Mouse (Mus musculus): ENCODE data around the gene Smtnl1. TPM values are rescaled to one million over a fixed set of nuclear protein-coding genes. Genes with fewer than 3 reads are reported as not detected.

The Smtnl1 gene
- polyA plus RNA-seq, 1 experiment from 2014 or later: not detected

DNA sequence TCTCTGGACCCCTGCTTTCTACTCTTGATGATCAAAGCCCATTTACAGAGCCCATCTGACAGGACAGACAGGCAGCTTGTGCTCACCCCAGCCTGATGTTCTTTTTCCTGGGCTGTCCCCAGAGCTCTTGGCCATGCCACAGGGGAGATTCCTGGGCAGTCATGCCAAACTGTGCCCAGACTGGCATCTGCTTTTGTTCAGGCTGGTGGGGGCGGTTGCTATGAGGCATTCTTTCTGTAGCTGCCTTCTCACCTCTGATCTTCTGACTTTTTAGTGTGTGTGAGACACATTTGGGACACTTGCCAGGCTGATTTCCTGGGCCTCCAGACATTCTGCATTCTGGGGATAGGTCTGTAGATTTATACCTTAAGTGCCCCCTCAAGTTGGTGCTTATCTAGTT lies 36.1 kb upstream of the Smtnl1 start:
- H3K4me1 ChIP-seq (replicated peaks; ENCODE audit: control insufficient read depth, insufficient read depth, low read length): no peaks in the 10 kb centered on the region
- H3K4me2 ChIP-seq (replicated peaks; ENCODE audit: low read depth, low read length): no peak overlapping the region
- no peak overlapping the region for H3K9ac ChIP-seq (ENCODE audit: low read depth, low read length)
- no peaks in the 10 kb centered on the region for H3K27me3 ChIP-seq (ENCODE audit: control insufficient read depth, insufficient read depth, low read length)
- no peak for DNase-seq (ENCODE audit: low spot score)
- 89% methylated on average over 1 of the region's 1 CpGs for WGBS
- no peak for ATAC-seq (ENCODE audit: low FRiP score)
- no peaks in the 10 kb centered on the region for H3K36me3 ChIP-seq (ENCODE audit: control insufficient read depth, insufficient read depth, low read length)
- no peaks in the 10 kb centered on the region for H3K9me3 ChIP-seq (ENCODE audit: control insufficient read depth, low read length)
- H3K27ac ChIP-seq (ENCODE audit: low read depth, low read length): no peak overlapping the region
- no peak overlapping the region for H3K4me3 ChIP-seq (ENCODE audit: low read depth, low read length)

- ATAC-seq (ENCODE audit: low FRiP score) (peak; percentile 62), DNase-seq (ENCODE audit: low spot score) (peak; percentile 66)
- H3K4me3 ChIP-seq (ENCODE audit: low read depth, low read length): no peak overlapping the region
- WGBS: 66% methylated on average over 2 of the region's 2 CpGs
- no peak overlapping the region for H3K27ac ChIP-seq (ENCODE audit: low read depth, low read length)
- no peaks in the 10 kb centered on the region for H3K36me3 ChIP-seq (ENCODE audit: control insufficient read depth, insufficient read depth, low read length)
- no peaks in the 10 kb centered on the region for H3K27me3 ChIP-seq (ENCODE audit: control insufficient read depth, insufficient read depth, low read length)
- no peaks in the 10 kb centered on the region for H3K9me3 ChIP-seq (ENCODE audit: control insufficient read depth, low read length)
- no peak overlapping the region for H3K9ac ChIP-seq (ENCODE audit: low read depth, low read length)
- no peak overlapping the region for H3K4me2 ChIP-seq (replicated peaks; ENCODE audit: low read depth, low read length)
- no peaks in the 10 kb centered on the region for H3K4me1 ChIP-seq (replicated peaks; ENCODE audit: control insufficient read depth, insufficient read depth, low read length)
Measured at GRCm38 (mm10) chr2:84855732-84856131, 33.3 kb upstream of the Smtnl1 start.

DNA sequence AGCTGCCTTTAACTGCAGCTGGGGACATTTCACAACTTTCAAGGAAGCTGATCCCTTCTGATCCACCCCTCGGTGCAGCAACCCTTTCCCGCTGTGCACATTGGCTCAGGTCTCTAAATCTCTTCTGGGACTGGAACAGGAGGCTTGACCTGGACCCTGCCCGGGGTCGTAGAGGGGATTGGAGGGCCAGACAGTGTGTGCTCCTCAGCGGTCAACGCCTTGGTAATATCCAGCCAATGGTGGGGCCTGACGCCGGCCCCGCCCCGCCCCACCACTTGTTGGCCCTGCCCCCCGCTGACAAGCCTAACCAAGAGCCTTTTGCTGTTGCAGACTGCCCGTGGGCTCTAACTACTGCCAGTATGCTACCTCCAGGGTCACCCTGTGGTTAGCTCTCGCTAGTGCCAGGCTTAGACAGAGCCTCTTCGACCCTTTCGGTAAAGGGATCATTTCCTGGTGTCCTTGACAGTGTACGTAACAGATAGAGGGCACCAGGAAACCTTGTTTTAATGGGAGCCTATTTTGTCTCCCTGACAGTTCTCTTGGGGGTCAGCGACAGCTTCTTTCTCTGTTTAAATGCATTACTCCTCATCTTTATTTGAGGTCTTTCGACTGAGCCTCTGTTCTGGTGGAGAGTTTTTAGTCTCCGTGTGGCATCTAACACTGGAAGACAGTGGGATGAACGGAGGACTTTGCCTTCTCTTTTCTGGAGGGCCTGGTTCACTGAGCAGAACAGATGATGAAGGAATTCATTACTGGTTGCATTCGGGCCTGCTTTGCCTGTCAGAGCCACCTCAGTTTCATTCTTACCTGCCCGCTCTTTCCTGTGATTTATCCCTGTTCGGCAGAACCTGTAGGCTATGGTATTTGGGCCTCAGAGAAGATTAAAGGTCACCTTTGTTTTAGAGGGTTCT lies 28.9 kb upstream of the Smtnl1 start:
- peak; percentile 41 for DNase-seq (ENCODE audit: low spot score)
- Histone ChIP-seq H3K9me3 (ENCODE audit: control insufficient read depth, low read length) (no peaks in the 10 kb centered on the region), H3K4me1 (replicated peaks; ENCODE audit: control insufficient read depth, insufficient read depth, low read length) (no peaks in the 10 kb centered on the region), H3K27me3 (ENCODE audit: control insufficient read depth, insufficient read depth, low read length) (no peaks in the 10 kb centered on the region), H3K4me3 (ENCODE audit: low read depth, low read length) (no peak overlapping the region), H3K36me3 (ENCODE audit: control insufficient read depth, insufficient read depth, low read length) (no peaks in the 10 kb centered on the region), H3K9ac (ENCODE audit: low read depth, low read length) (no peak overlapping the region), H3K27ac (ENCODE audit: low read depth, low read length) (no peak overlapping the region), H3K4me2 (replicated peaks; ENCODE audit: low read depth, low read length) (no peak overlapping the region)
- ATAC-seq (ENCODE audit: low FRiP score): peak; percentile 60; the same call in 1 of the 2 replicates
- WGBS: 32% methylated on average over 23 of the region's 23 CpGs

DNA sequence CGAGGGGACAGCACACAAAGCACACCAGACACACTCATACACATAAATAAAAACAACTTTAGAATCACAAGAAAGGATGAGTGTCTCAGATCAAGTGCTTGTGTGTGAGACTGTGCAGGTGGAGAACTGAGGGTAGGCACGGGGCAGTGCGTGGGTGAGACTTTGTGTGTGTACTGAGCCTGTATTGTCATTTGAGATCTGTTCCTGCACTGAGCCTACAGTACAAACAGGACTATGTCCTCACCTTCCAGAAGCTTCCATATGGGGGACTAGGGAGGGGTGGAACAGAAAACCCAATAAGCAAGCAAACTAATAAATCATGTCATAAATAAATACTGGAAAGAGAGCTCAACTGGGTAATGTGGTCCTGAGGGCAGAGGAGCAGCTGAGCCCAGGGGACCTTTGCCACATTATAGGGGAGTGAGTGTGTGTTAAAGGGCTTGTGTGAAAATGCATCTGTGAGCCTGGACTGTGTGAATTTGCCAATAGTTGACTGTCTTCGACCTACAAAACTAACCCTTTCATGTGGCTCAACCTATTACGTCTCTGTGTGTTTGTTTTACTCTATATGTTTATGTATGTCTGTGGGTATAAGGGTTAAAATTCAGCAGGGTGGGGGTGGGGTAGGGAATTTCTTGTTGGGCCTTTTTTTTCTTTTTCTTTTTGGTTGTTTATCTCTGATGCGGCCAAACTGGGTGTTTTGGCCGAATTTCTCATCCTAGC lies 28.1 kb upstream of the Smtnl1 start:
- 0 out of 2 replicates have a peak, but pooled peaks have one; percentile 33 for ATAC-seq (ENCODE audit: low FRiP score)
- no peaks in the 10 kb centered on the region for H3K9me3 ChIP-seq (ENCODE audit: control insufficient read depth, low read length)
- DNase-seq (ENCODE audit: low spot score): no peak
- H3K27me3 ChIP-seq (ENCODE audit: control insufficient read depth, insufficient read depth, low read length): no peaks in the 10 kb centered on the region
- no peak overlapping the region for H3K9ac ChIP-seq (ENCODE audit: low read depth, low read length)
- 66% methylated on average over 7 of the region's 7 CpGs for WGBS
- no peaks in the 10 kb centered on the region for H3K36me3 ChIP-seq (ENCODE audit: control insufficient read depth, insufficient read depth, low read length)
- no peak overlapping the region for H3K4me2 ChIP-seq (replicated peaks; ENCODE audit: low read depth, low read length)
- H3K4me1 ChIP-seq (replicated peaks; ENCODE audit: control insufficient read depth, insufficient read depth, low read length): no peaks in the 10 kb centered on the region
- no peak overlapping the region for H3K27ac ChIP-seq (ENCODE audit: low read depth, low read length)
- no peak overlapping the region for H3K4me3 ChIP-seq (ENCODE audit: low read depth, low read length)

- H3K4me3 ChIP-seq (ENCODE audit: low read depth, low read length): no peak overlapping the region
- H3K27me3 ChIP-seq (ENCODE audit: control insufficient read depth, insufficient read depth, low read length): no peaks in the 10 kb centered on the region
- no peak overlapping the region for H3K27ac ChIP-seq (ENCODE audit: low read depth, low read length)
- H3K36me3 ChIP-seq (ENCODE audit: control insufficient read depth, insufficient read depth, low read length): no peaks in the 10 kb centered on the region
- ATAC-seq (ENCODE audit: low FRiP score) (no peak), DNase-seq (ENCODE audit: low spot score) (no peak)
- no peaks in the 10 kb centered on the region; the same call in 1 of the 2 replicates for H3K4me1 ChIP-seq (replicated peaks; ENCODE audit: control insufficient read depth, insufficient read depth, low read length)
- no peaks in the 10 kb centered on the region for H3K9me3 ChIP-seq (ENCODE audit: control insufficient read depth, low read length)
- WGBS: 93% methylated on average over 1 of the region's 1 CpGs
- no peak overlapping the region for H3K9ac ChIP-seq (ENCODE audit: low read depth, low read length)
- H3K4me2 ChIP-seq (replicated peaks; ENCODE audit: low read depth, low read length): no peak overlapping the region
Measured at GRCm38 (mm10) chr2:84845226-84845625, 22.8 kb upstream of the Smtnl1 start.

GRCm38 (mm10) chr2:84843654-84844053 lies 21.2 kb upstream of the Smtnl1 start:
- Histone ChIP-seq H3K36me3 (ENCODE audit: control insufficient read depth, insufficient read depth, low read length) (no peaks in the 10 kb centered on the region), H3K9ac (ENCODE audit: low read depth, low read length) (no peak overlapping the region), H3K4me3 (ENCODE audit: low read depth, low read length) (no peak overlapping the region), H3K27ac (ENCODE audit: low read depth, low read length) (no peak overlapping the region), H3K4me2 (replicated peaks; ENCODE audit: low read depth, low read length) (no peak overlapping the region), H3K27me3 (ENCODE audit: control insufficient read depth, insufficient read depth, low read length) (peaks cover 5% of the 10 kb centered on the region), H3K9me3 (ENCODE audit: control insufficient read depth, low read length) (no peaks in the 10 kb centered on the region), H3K4me1 (replicated peaks; ENCODE audit: control insufficient read depth, insufficient read depth, low read length) (no peaks in the 10 kb centered on the region; the same call in 1 of the 2 replicates)
- ATAC-seq (ENCODE audit: low FRiP score): no peak
- DNase-seq (ENCODE audit: low spot score): no peak
- WGBS: 80% methylated on average over 6 of the region's 6 CpGs

GRCm38 (mm10) chr2:84841905-84842304 lies 19.5 kb upstream of the Smtnl1 start:
- no peak for ATAC-seq (ENCODE audit: low FRiP score)
- Histone ChIP-seq H3K36me3 (ENCODE audit: control insufficient read depth, insufficient read depth, low read length) (no peaks in the 10 kb centered on the region), H3K4me1 (replicated peaks; ENCODE audit: control insufficient read depth, insufficient read depth, low read length) (no peaks in the 10 kb centered on the region; the same call in 1 of the 2 replicates), H3K9me3 (ENCODE audit: control insufficient read depth, low read length) (no peaks in the 10 kb centered on the region), H3K27me3 (ENCODE audit: control insufficient read depth, insufficient read depth, low read length) (peaks cover 14% of the 10 kb centered on the region), H3K4me2 (replicated peaks; ENCODE audit: low read depth, low read length) (peak overlapping the region; percentile 94; the same call in 1 of the 2 replicates), H3K27ac (ENCODE audit: low read depth, low read length) (no peak overlapping the region), H3K9ac (ENCODE audit: low read depth, low read length) (no peak overlapping the region), H3K4me3 (ENCODE audit: low read depth, low read length) (no peak overlapping the region)
- no peak for DNase-seq (ENCODE audit: low spot score)

DNA sequence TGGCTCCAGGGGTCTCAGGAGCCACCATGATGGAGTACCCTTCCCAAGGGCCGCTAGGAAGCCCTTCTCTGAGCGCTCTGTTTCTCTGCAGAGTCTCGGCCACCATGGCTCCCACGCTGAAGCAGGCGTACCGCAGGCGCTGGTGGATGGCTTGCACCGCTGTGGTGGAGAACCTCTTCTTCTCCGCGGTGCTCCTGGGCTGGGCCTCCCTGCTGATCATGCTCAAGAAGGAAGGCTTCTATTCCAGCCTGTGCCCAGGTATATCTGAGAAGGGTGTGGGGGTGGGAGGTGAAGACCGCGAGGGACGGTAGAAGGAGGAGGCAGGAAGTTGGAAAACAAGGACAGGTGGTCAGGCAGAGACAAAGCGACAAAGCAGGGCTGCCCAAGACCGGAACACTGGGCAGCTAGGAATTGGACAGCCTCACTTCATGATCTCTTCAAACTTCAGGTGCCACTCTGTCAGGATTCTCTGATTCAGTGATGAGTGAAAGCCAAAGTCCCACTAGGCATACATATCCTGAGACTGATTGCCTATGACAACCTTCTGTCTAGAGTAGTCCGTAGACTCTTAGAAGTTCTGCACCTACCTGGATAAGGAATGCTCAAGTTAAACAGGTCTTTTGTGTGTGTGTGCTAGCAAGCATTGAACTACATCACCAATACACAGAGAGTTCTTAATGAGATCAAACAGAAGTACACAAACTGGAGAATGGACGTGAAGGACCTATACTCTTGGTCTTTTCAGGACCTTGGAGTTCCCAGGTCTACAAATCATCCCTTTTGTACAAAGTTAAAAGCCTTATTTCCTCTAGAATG lies 18.5 kb upstream of the Smtnl1 start:
- Histone ChIP-seq H3K4me1 (replicated peaks; ENCODE audit: control insufficient read depth, insufficient read depth, low read length) (no peaks in the 10 kb centered on the region; the same call in 1 of the 2 replicates), H3K27ac (ENCODE audit: low read depth, low read length) (peak overlapping the region; percentile 77), H3K36me3 (ENCODE audit: control insufficient read depth, insufficient read depth, low read length) (no peaks in the 10 kb centered on the region), H3K4me3 (ENCODE audit: low read depth, low read length) (peak overlapping the region; percentile 61), H3K9me3 (ENCODE audit: control insufficient read depth, low read length) (no peaks in the 10 kb centered on the region), H3K9ac (ENCODE audit: low read depth, low read length) (peak overlapping the region; percentile 83), H3K4me2 (replicated peaks; ENCODE audit: low read depth, low read length) (peak overlapping the region; percentile 94), H3K27me3 (ENCODE audit: control insufficient read depth, insufficient read depth, low read length) (peaks cover 15% of the 10 kb centered on the region)
- 7% methylated on average over 17 of the region's 17 CpGs for WGBS
- ATAC-seq (ENCODE audit: low FRiP score) (no peak; the same call in none of the 2 replicates), DNase-seq (ENCODE audit: low spot score) (no peak)

All from hindbrain, embryonic 11.5 days (tissue).